ENCODE assay signal across 9 mouse cellular contexts in genomic region chr10:44328347-44328746, GRCm38 (mm10).
DNase-seq lines count a peak whose midpoint lies in the region; ATAC-seq and TF ChIP-seq lines count a peak whose summit lies in the region.
"Had no signal": no experiment of that assay in that cellular context is flagged by ENCODE, and none has a peak within 500 bp of the region (broad histone marks: within the 10 kb centered on the region; RNA-seq: fewer than 3 reads in every experiment).

No protein-coding gene starts in this region.

- no peaks in the 10 kb centered on the region for H3K4me1 ChIP-seq in forebrain, embryonic 13.5 days
- 0 out of 2 replicates have a peak, but pooled peaks cover 1% of the 10 kb centered on the region for H3K4me1 ChIP-seq in forebrain, embryonic 11.5 days (replicated peaks; ENCODE audit: control insufficient read depth, insufficient read depth, low read length)
- no peaks in the 10 kb centered on the region for H3K4me1 ChIP-seq in lung, embryonic 14.5 days (ENCODE audit: insufficient read depth)
- no peaks in the 10 kb centered on the region for H3K4me1 ChIP-seq in lung, adult 2 months (ENCODE audit: control insufficient read depth, insufficient read depth, low read length)

- H3K4me3 ChIP-seq in forebrain, embryonic 13.5 days = no peak overlapping the region
- H3K4me3 ChIP-seq in forebrain, embryonic 11.5 days (ENCODE audit: low read depth, low read length) = no peak overlapping the region
- H3K4me3 ChIP-seq in lung, embryonic 14.5 days (ENCODE audit: low read depth, low read length) = no peak overlapping the region
- no peak overlapping the region for H3K4me3 ChIP-seq in lung, adult 2 months (replicated peaks; ENCODE audit: extremely low read depth, low read depth, low read length)
- H3K4me3 ChIP-seq: midbrain, embryonic 12.5 days had no signal

- H3K27ac ChIP-seq in forebrain, embryonic 13.5 days = no peak overlapping the region
- H3K27ac ChIP-seq in forebrain, embryonic 11.5 days (ENCODE audit: low read depth, low read length) = no peak overlapping the region
- no peak overlapping the region for H3K27ac ChIP-seq in lung, embryonic 14.5 days (ENCODE audit: low read depth)
- H3K27ac ChIP-seq: midbrain, embryonic 12.5 days had no signal

- H3K36me3 ChIP-seq in forebrain, embryonic 13.5 days (ENCODE audit: poor library complexity, severe bottlenecking) = no peaks in the 10 kb centered on the region
- no peaks in the 10 kb centered on the region for H3K36me3 ChIP-seq in forebrain, embryonic 11.5 days (ENCODE audit: control insufficient read depth, insufficient read depth, low read length)
- H3K36me3 ChIP-seq in lung, embryonic 14.5 days (ENCODE audit: insufficient read depth) = no peaks in the 10 kb centered on the region
- H3K36me3 ChIP-seq: midbrain, embryonic 12.5 days had no signal

- no peak for TF ChIP-seq POLR2A in lung, adult 2 months (IDR thresholded peaks at IDR 0.05; ENCODE audit: borderline replicate concordance, extremely low read depth, low read depth, low read length)

- peak; percentile 43; the same call in 1 of the 2 replicates for ATAC-seq in forebrain, embryonic 13.5 days
- ATAC-seq in forebrain, embryonic 11.5 days (replicated peaks; ENCODE audit: low FRiP score) = no peak
- ATAC-seq in lung, embryonic 14.5 days (ENCODE audit: insufficient read depth) = no peak
- ATAC-seq in activated CD4-positive, CD25-positive, alpha-beta regulatory T cell, adult 4 months = peak; percentile 66

- no peak for DNase-seq in forebrain, embryonic 11.5 days (ENCODE audit: low spot score)
- DNase-seq in lung, embryonic 14.5 days = peak; percentile 89
- no peak for DNase-seq in lung, adult 2 months
- peak; percentile 83 for DNase-seq in induced T-regulatory cell, adult 2 months (ENCODE audit: low read depth)
- DNase-seq in lung, postnatal 10 days = peak; percentile 69
- DNase-seq in thymus, postnatal 36 days = peak; percentile 26 to 49

- no peaks in the 10 kb centered on the region for H3K9me3 ChIP-seq in forebrain, embryonic 13.5 days (replicated peaks)
- no peaks in the 10 kb centered on the region for H3K9me3 ChIP-seq in forebrain, embryonic 11.5 days (ENCODE audit: control insufficient read depth, low read length)
- no peaks in the 10 kb centered on the region for H3K9me3 ChIP-seq in lung, embryonic 14.5 days (ENCODE audit: low read depth, low read length)
- H3K9me3 ChIP-seq: midbrain, embryonic 12.5 days had no signal

- 72% methylated on average over 3 of the region's 3 CpGs for WGBS in forebrain, embryonic 13.5 days
- 71% methylated on average over 3 of the region's 3 CpGs for WGBS in forebrain, embryonic 11.5 days
- 49% methylated on average over 3 of the region's 3 CpGs for WGBS in lung, embryonic 14.5 days
- WGBS in lung, adult 2 months = 53% methylated on average over 3 of the region's 3 CpGs

- TF ChIP-seq CTCF in lung, embryonic 14.5 days (IDR thresholded peaks at IDR 0.05; ENCODE audit: low read depth) = peak; percentile 67
- TF ChIP-seq CTCF in lung, adult 2 months (IDR thresholded peaks at IDR 0.05; ENCODE audit: insufficient read depth, low read length) = no peak

- no peak overlapping the region for H3K9ac ChIP-seq in forebrain, embryonic 13.5 days
- H3K9ac ChIP-seq in forebrain, embryonic 11.5 days (ENCODE audit: low read length) = no peak overlapping the region
- no peak overlapping the region for H3K9ac ChIP-seq in lung, embryonic 14.5 days
- H3K9ac ChIP-seq: midbrain, embryonic 12.5 days had no signal

- no peaks in the 10 kb centered on the region for H3K27me3 ChIP-seq in forebrain, embryonic 13.5 days
- H3K27me3 ChIP-seq in forebrain, embryonic 11.5 days (ENCODE audit: control insufficient read depth, insufficient read depth, low read length) = no peaks in the 10 kb centered on the region
- H3K27me3 ChIP-seq in lung, embryonic 14.5 days (ENCODE audit: insufficient read depth, low read length) = no peaks in the 10 kb centered on the region
- H3K27me3 ChIP-seq: midbrain, embryonic 12.5 days had no signal

- H3K4me2 ChIP-seq in forebrain, embryonic 13.5 days = no peak overlapping the region
- H3K4me2 ChIP-seq in forebrain, embryonic 11.5 days (ENCODE audit: low read depth, low read length, severe bottlenecking) = no peak overlapping the region
- H3K4me2 ChIP-seq in lung, embryonic 14.5 days = no peak overlapping the region
- H3K4me2 ChIP-seq: midbrain, embryonic 12.5 days had no signal

Comparison
In these comparisons a context has a peak if more than half of its experiments do, and no peak if none do; other contexts are left out.
1. ATAC-seq: peak in forebrain, embryonic 13.5 days (single experiment) and activated CD4-positive, CD25-positive, alpha-beta regulatory T cell, adult 4 months (single experiment); none in forebrain, embryonic 11.5 days (single experiment) and lung, embryonic 14.5 days (single experiment).
2. DNase-seq: peak in lung, embryonic 14.5 days (single experiment), induced T-regulatory cell, adult 2 months (single experiment), lung, postnatal 10 days (single experiment) and thymus, postnatal 36 days (2 of 2); none in forebrain, embryonic 11.5 days (single experiment) and lung, adult 2 months (single experiment).